Mouse (Mus musculus): ENCODE results near the gene Trim7. TPM values are rescaled to one million over a fixed set of nuclear protein-coding genes. Genes with fewer than 3 reads are reported as not detected.

The Trim7 gene
- total and polyA plus RNA-seq, 2 experiments from 2014 or later: 3.7 to 7.7 TPM

GRCm38 (mm10) chr11:48795221-48795620, 30.7 kb upstream of the Trim7 start:
- no peak for DNase-seq (ENCODE audit: low spot score)
- H3K4me3 ChIP-seq (ENCODE audit: low read length): no peak overlapping the region
- H3K27ac ChIP-seq: no peak overlapping the region
- H3K36me3 ChIP-seq (ENCODE audit: insufficient read depth, low read length): no peaks in the 10 kb centered on the region
- no peaks in the 10 kb centered on the region; the same call in 1 of the 2 replicates for H3K4me1 ChIP-seq (ENCODE audit: insufficient read depth, low read length)
- 90% methylated on average over 7 of the region's 7 CpGs for whole genome bisulfite sequencing
- TF ChIP-seq CTCF (IDR thresholded peaks at IDR 0.05; ENCODE audit: low read depth): no peak
- ATAC-seq: no peak
- no peak overlapping the region for H3K9ac ChIP-seq (replicated peaks; ENCODE audit: low read length)
- H3K4me2 ChIP-seq (ENCODE audit: low read depth, low read length): no peak overlapping the region
- H3K27me3 ChIP-seq (ENCODE audit: insufficient read depth, low read length): no peaks in the 10 kb centered on the region
- H3K9me3 ChIP-seq (ENCODE audit: low read length): no peaks in the 10 kb centered on the region

- no peak overlapping the region for H3K4me2 ChIP-seq (ENCODE audit: low read depth, low read length)
- ATAC-seq: no peak
Measured at GRCm38 (mm10) chr11:48796290-48796689, 29.6 kb upstream of the Trim7 start.

GRCm38 (mm10) chr11:48797287-48797686, 28.7 kb upstream of the Trim7 start:
- Histone ChIP-seq H3K4me3 (ENCODE audit: low read length) (no peak overlapping the region), H3K27ac (no peak overlapping the region), H3K9me3 (ENCODE audit: low read length) (no peaks in the 10 kb centered on the region), H3K4me2 (ENCODE audit: low read depth, low read length) (no peak overlapping the region), H3K27me3 (ENCODE audit: insufficient read depth, low read length) (no peaks in the 10 kb centered on the region), H3K4me1 (ENCODE audit: insufficient read depth, low read length) (peaks cover 11% of the 10 kb centered on the region), H3K9ac (replicated peaks; ENCODE audit: low read length) (no peak overlapping the region), H3K36me3 (ENCODE audit: insufficient read depth, low read length) (peaks cover 4% of the 10 kb centered on the region; the same call in 1 of the 2 replicates)
- WGBS: 90% methylated on average over 5 of the region's 5 CpGs
- ATAC-seq (no peak), DNase-seq (ENCODE audit: low spot score) (no peak)
- TF ChIP-seq CTCF (IDR thresholded peaks at IDR 0.05; ENCODE audit: low read depth): no peak

More at GRCm38 (mm10) chr11:48796290-48796689, 29.6 kb upstream of the Trim7 start:
- Histone ChIP-seq H3K36me3 (ENCODE audit: insufficient read depth, low read length) (no peaks in the 10 kb centered on the region), H3K27ac (no peak overlapping the region), H3K9ac (replicated peaks; ENCODE audit: low read length) (no peak overlapping the region), H3K27me3 (ENCODE audit: insufficient read depth, low read length) (no peaks in the 10 kb centered on the region), H3K4me1 (ENCODE audit: insufficient read depth, low read length) (peaks cover 3% of the 10 kb centered on the region), H3K9me3 (ENCODE audit: low read length) (no peaks in the 10 kb centered on the region), H3K4me3 (ENCODE audit: low read length) (no peak overlapping the region)
- peak; percentile 8; the same call in 1 of the 2 replicates for TF ChIP-seq CTCF (IDR thresholded peaks at IDR 0.05; ENCODE audit: low read depth)
- DNase-seq (ENCODE audit: low spot score): no peak
- WGBS: 76% methylated on average over 4 of the region's 4 CpGs

DNA sequence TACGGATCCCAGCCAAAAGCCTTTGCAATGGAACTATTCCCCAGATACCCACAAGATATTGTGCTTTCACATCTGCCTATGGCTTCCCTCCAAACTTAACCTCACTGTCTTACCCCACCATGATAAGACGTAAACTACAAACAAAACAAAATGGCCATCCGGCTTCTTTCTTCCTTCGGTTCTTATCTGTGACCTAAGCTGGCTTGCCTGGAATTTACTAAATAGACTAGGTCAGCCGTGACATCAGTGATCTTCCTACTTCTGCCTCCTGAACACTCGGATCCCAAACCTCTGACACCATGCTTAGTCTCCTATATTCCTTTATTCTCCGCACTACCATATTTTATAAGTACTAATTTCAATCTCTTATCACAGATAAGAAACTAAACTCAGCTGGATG, 27.6 kb upstream of the Trim7 start:
- no peak for TF ChIP-seq CTCF (IDR thresholded peaks at IDR 0.05; ENCODE audit: low read depth)
- 80% methylated on average over 7 of the region's 7 CpGs for WGBS

GRCm38 (mm10) chr11:48798984-48799920, 26.7 kb upstream of the Trim7 start:
- Histone ChIP-seq H3K36me3 (ENCODE audit: insufficient read depth, low read length) (peaks cover 17% of the 10 kb centered on the region), H3K9me3 (ENCODE audit: low read length) (no peaks in the 10 kb centered on the region), H3K27me3 (ENCODE audit: insufficient read depth, low read length) (no peaks in the 10 kb centered on the region), H3K4me3 (ENCODE audit: low read length) (peak overlapping the region; percentile 86), H3K27ac (peak overlapping the region; percentile 88), H3K4me2 (ENCODE audit: low read depth, low read length) (peak overlapping the region; percentile 93), H3K9ac (replicated peaks; ENCODE audit: low read length) (peak overlapping the region; percentile 78), H3K4me1 (ENCODE audit: insufficient read depth, low read length) (peaks cover 12% of the 10 kb centered on the region)
- no peak for TF ChIP-seq CTCF (IDR thresholded peaks at IDR 0.05; ENCODE audit: low read depth)
- DNase-seq (ENCODE audit: low spot score) (no peak), ATAC-seq (peak; percentile 4; the same call in 1 of the 2 replicates)
- WGBS: 9% methylated on average over 18 of the region's 18 CpGs

More for the DNA sequence above, 27.6 kb upstream of the Trim7 start:
- 0 out of 2 replicates have a peak overlapping the region, but pooled peaks have one; percentile 93 for H3K4me2 ChIP-seq (ENCODE audit: low read depth, low read length)
- peaks cover 8% of the 10 kb centered on the region; the same call in 1 of the 2 replicates for H3K36me3 ChIP-seq (ENCODE audit: insufficient read depth, low read length)
- H3K4me1 ChIP-seq (ENCODE audit: insufficient read depth, low read length): peaks cover 12% of the 10 kb centered on the region
- H3K27ac ChIP-seq: no peak overlapping the region
- no peaks in the 10 kb centered on the region for H3K27me3 ChIP-seq (ENCODE audit: insufficient read depth, low read length)
- H3K9ac ChIP-seq (replicated peaks; ENCODE audit: low read length): no peak overlapping the region
- no peaks in the 10 kb centered on the region for H3K9me3 ChIP-seq (ENCODE audit: low read length)
- DNase-seq (ENCODE audit: low spot score): no peak
- no peak for ATAC-seq
- no peak overlapping the region for H3K4me3 ChIP-seq (ENCODE audit: low read length)

- Histone ChIP-seq H3K9me3 (ENCODE audit: low read length) (no peaks in the 10 kb centered on the region), H3K4me3 (ENCODE audit: low read length) (peak within 1 kb of the TSS; percentile 86), H3K4me2 (ENCODE audit: low read depth, low read length) (peak within 1 kb of the TSS; percentile 93), H3K36me3 (ENCODE audit: insufficient read depth, low read length) (peaks cover 26% of the 10 kb centered on the region), H3K27ac (peak within 1 kb of the TSS; percentile 88), H3K27me3 (ENCODE audit: insufficient read depth, low read length) (no peaks in the 10 kb centered on the region), H3K4me1 (ENCODE audit: insufficient read depth, low read length) (peaks cover 12% of the 10 kb centered on the region), H3K9ac (replicated peaks; ENCODE audit: low read length) (peak within 1 kb of the TSS; percentile 78)
- ATAC-seq: peak; percentile 97
- no peak for TF ChIP-seq CTCF (IDR thresholded peaks at IDR 0.05; ENCODE audit: low read depth)
- WGBS: under 1% methylated on average over 47 of the region's 47 CpGs
- peak; percentile 95 for DNase-seq (ENCODE audit: low spot score)
Measured at GRCm38 (mm10) chr11:48799921-48800701, 25.8 kb upstream of the Trim7 start, which contains the start of gene Rack1. TSS of gene Rack1 (plus strand) at chr11:48800332.
